Mouse (Mus musculus): ENCODE results near the gene Pdgfa.

The Pdgfa gene

GRCm38 (mm10) chr5:138952969-138953368 is 44.2 kb downstream of the Pdgfa start:
- DNase-seq, result peak in 1 of 2 experiments; percentile 13

- DNase-seq, result no peak
These were observed 45.9 kb downstream of the Pdgfa start for GRCm38 (mm10) chr5:138951305-138951704.

GRCm38 (mm10) chr5:138949165-138949564 is 48.0 kb downstream of the Pdgfa start:
- no peak for DNase-seq

- peak in 1 of 2 experiments; percentile 16 for DNase-seq
These were observed 48.9 kb downstream of the Pdgfa start for GRCm38 (mm10) chr5:138948031-138948980.

GRCm38 (mm10) chr5:138947487-138947886 is 49.7 kb downstream of the Pdgfa start:
- DNase-seq, result no peak

- DNase-seq, result no peak
These were observed 50.2 kb downstream of the Pdgfa start for GRCm38 (mm10) chr5:138946931-138947330.

GRCm38 (mm10) chr5:138945011-138945410 is 52.2 kb downstream of the Pdgfa start:
- DNase-seq, result no peak

GRCm38 (mm10) chr5:138944551-138944950 is 52.6 kb downstream of the Pdgfa start:
- DNase-seq, result no peak

- no peak for DNase-seq
These were observed 55.3 kb downstream of the Pdgfa start for GRCm38 (mm10) chr5:138941842-138942241.

GRCm38 (mm10) chr5:138940576-138940975 is 56.6 kb downstream of the Pdgfa start:
- no peak for DNase-seq

GRCm38 (mm10) chr5:138938572-138939163 is 58.5 kb downstream of the Pdgfa start:
- no peak for DNase-seq

- no peak for DNase-seq
These were observed 60.6 kb downstream of the Pdgfa start for GRCm38 (mm10) chr5:138936399-138937089.

- DNase-seq, result no peak
These were observed 62.6 kb downstream of the Pdgfa start for GRCm38 (mm10) chr5:138934540-138934939.

- DNase-seq, result no peak
These were observed 64.4 kb downstream of the Pdgfa start for GRCm38 (mm10) chr5:138932460-138933432.

GRCm38 (mm10) chr5:138931836-138932235 is 65.3 kb downstream of the Pdgfa start:
- no peak for DNase-seq

- DNase-seq, result no peak
These were observed 67.2 kb downstream of the Pdgfa start for GRCm38 (mm10) chr5:138929879-138930507.
